Mouse (Mus musculus) CH12.LX (cell line): Measurements from ENCODE around the gene Dazap1.

Experiments
- BHLHE40 ChIP-seq: IDR thresholded peaks from 2 replicates; pipeline ENCODE4 v1.6.1; 2011; ENCODE audit warnings: mild to moderate bottlenecking, low read depth, low read length, improper control_type of control experiment
- CTCF ChIP-seq, 2 experiments: IDR thresholded peaks in 1 of 2; conservative IDR thresholded peaks in 1 of 2; 2 replicates each; pipeline ENCODE4 v1.5.1; 2011 to 2012; ENCODE audit warnings: low read depth in 2 of 2, low read length in 2 of 2, improper control_type of control experiment in 1 of 2, inconsistent platforms in 1 of 2, mild to moderate bottlenecking in 1 of 2, moderate library complexity in 1 of 2
- EP300 ChIP-seq: IDR thresholded peaks from 2 replicates; pipeline ENCODE4 v1.6.1; 2011; ENCODE audit warnings: low read length, improper control_type of control experiment
- KAT2A ChIP-seq: IDR thresholded peaks from 2 replicates; pipeline ENCODE4 v1.6.1; 2012; ENCODE audit warnings: low read length, improper control_type of control experiment, inconsistent platforms; ENCODE audit not compliant: insufficient replicate concordance
- POLR2A ChIP-seq: IDR thresholded peaks from 2 replicates; pipeline ENCODE4 v1.6.1; 2011; ENCODE audit warnings: low read depth, mild to moderate bottlenecking, improper control_type of control experiment, low read length
- SIN3A ChIP-seq: IDR thresholded peaks from 2 replicates; pipeline ENCODE4 v1.6.1; 2012; ENCODE audit warnings: low read length, improper control_type of control experiment, inconsistent platforms
- TCF12 ChIP-seq: IDR thresholded peaks from 2 replicates; pipeline ENCODE4 v1.6.1; 2014; ENCODE audit warnings: low read depth, mild to moderate bottlenecking, inconsistent platforms, low read length, improper control_type of control experiment
- UBTF ChIP-seq: IDR thresholded peaks from 2 replicates; pipeline ENCODE4 v1.6.1; 2012; ENCODE audit warnings: low read depth, mild to moderate bottlenecking, inconsistent platforms, low read length, improper control_type of control experiment, moderate library complexity
- ZNF384 ChIP-seq: IDR thresholded peaks from 2 replicates; pipeline ENCODE4 v1.6.1; 2012; ENCODE audit warnings: low read depth, low read length, improper control_type of control experiment, inconsistent platforms

- TF ChIP-seq SIN3A (no peak), ZNF384 (no peak), EP300 (no peak), BHLHE40 (no peak), POLR2A (no peak), CTCF (conservative IDR thresholded peaks at IDR 0.05 in 1 of 2, IDR thresholded peaks at IDR 0.05 in 1 of 2; ENCODE audit: low read depth in 2 of 2, low read length in 2 of 2) (no peak), KAT2A (no peak), UBTF (no peak), TCF12 (no peak)
Observed at GRCm38 (mm10) chr10:80262776-80263365, 1.6 kb downstream of the Dazap1 start.
